Mouse (Mus musculus) forebrain, embryonic 13.5 days (tissue): ENCODE measurements around the gene Nxph4. TPM values are rescaled to one million over a fixed set of nuclear protein-coding genes. Genes with fewer than 3 reads are reported as not detected.
A peak's percentile ranks its signal among the peaks of the same experiment; 100 is the strongest.

Experiments used
- ATAC-seq: fragments of 200-750 bp; cut with Nextera tagmentation; 2 replicates; pipeline ENCODE4 v1.8.0; 2017
- H3K27ac ChIP-seq: fragments of 300-500 bp; sonication (generic); 2 replicates; pipeline ENCODE4 v1.5.1; 2015; ENCODE audit warnings: inconsistent platforms, mild to moderate bottlenecking, moderate library complexity
- H3K27me3 ChIP-seq: fragments of 300-500 bp; sonication (generic); 2 replicates; pipeline ENCODE4 v1.6.1; 2015; ENCODE audit warnings: mild to moderate bottlenecking, inconsistent platforms
- H3K36me3 ChIP-seq: fragments of 300-500 bp; sonication (generic); 2 replicates; pipeline ENCODE4 v1.6.1; 2015; ENCODE audit warnings: mild to moderate bottlenecking, inconsistent platforms; ENCODE audit not compliant: poor library complexity, severe bottlenecking
- H3K4me1 ChIP-seq: fragments of 300-500 bp; sonication (generic); 2 replicates; pipeline ENCODE4 v1.6.1; 2015; ENCODE audit warnings: inconsistent platforms
- H3K4me2 ChIP-seq: fragments of 300-500 bp; sonication (generic); 2 replicates; pipeline ENCODE4 v1.6.1; 2015; ENCODE audit warnings: inconsistent platforms, mild to moderate bottlenecking, moderate library complexity
- H3K4me3 ChIP-seq: fragments of 300-500 bp; sonication (generic); 2 replicates; pipeline ENCODE4 v1.5.1; 2015; ENCODE audit warnings: mild to moderate bottlenecking, inconsistent platforms
- H3K9ac ChIP-seq: fragments of 300-500 bp; sonication (generic); 2 replicates; pipeline ENCODE4 v1.6.1; 2015; ENCODE audit warnings: mild to moderate bottlenecking, inconsistent platforms
- H3K9me3 ChIP-seq: fragments of 300-500 bp; sonication (generic); replicated peaks from 2 replicates; pipeline ENCODE4 v1.6.1; 2016; ENCODE audit warnings: inconsistent platforms
- WGBS: fragments of 180-500 bp; shearing (Covaris S2); methylation state at CpG from one replicate; pipeline ENCODE4 v1.1.7; 2015; 5-methylcytosine and 5-hydroxymethylcytosine counted together
- polyA plus RNA-seq: library from polyadenylated mRNA; unstranded; fragments of >200 nt; fragmentation: Nextera tagmentation; extraction: Ambion mirVana; gene quantifications from 2 replicates; pipeline ENCODE4 v1.2.1, GENCODE M21; 2015

Nxph4 gene
- polyA plus RNA-seq, 1 experiment from 2014 or later = 36.8 TPM

DNA sequence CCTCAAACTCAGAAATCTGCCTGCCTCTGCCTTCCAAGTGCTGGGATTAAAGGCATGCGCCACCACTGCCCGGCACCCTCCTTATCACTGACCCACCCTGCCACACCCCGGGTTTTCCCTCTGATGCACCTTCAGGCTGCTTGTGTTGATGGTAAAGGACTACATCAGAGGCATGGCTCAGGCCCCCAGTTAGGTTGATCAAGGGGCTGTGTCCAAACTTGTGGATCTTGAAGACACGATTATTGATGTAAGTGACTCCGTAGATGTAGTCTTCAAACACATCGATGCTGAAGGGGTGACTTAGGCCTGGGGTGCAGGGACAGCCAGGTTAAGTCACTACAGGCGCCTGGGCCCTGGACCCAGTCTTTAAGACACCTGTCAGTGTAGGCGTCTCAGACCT lies 7.2 kb upstream of the Nxph4 start:
- peaks cover 84% of the 10 kb centered on the region for H3K36me3 ChIP-seq
- ATAC-seq = no peak
- no peak overlapping the region for H3K4me3 ChIP-seq
- H3K9me3 ChIP-seq = no peaks in the 10 kb centered on the region
- H3K9ac ChIP-seq = no peak overlapping the region
- 96% methylated on average over 8 of the region's 8 CpGs for WGBS
- H3K4me2 ChIP-seq = no peak overlapping the region
- H3K27ac ChIP-seq = no peak overlapping the region
- peaks cover under 1% of the 10 kb centered on the region; the same call in 1 of the 2 replicates for H3K27me3 ChIP-seq
- peaks cover 19% of the 10 kb centered on the region for H3K4me1 ChIP-seq

GRCm38 (mm10) chr10:127537854-127538583 lies 3.7 kb upstream of the Nxph4 start:
- peaks cover 51% of the 10 kb centered on the region for H3K4me1 ChIP-seq
- 20% methylated on average over 7 of the region's 7 CpGs for WGBS
- no peak overlapping the region for H3K4me2 ChIP-seq
- peak; percentile 44 for ATAC-seq
- no peak overlapping the region for H3K4me3 ChIP-seq
- no peaks in the 10 kb centered on the region for H3K9me3 ChIP-seq
- H3K27me3 ChIP-seq = peaks cover 35% of the 10 kb centered on the region
- H3K27ac ChIP-seq = peak overlapping the region; percentile 38
- H3K36me3 ChIP-seq = peaks cover 49% of the 10 kb centered on the region
- no peak overlapping the region for H3K9ac ChIP-seq

GRCm38 (mm10) chr10:127536586-127537314 lies 2.4 kb upstream of the Nxph4 start:
- H3K27me3 ChIP-seq = peaks cover 48% of the 10 kb centered on the region
- WGBS = 13% methylated on average over 8 of the region's 8 CpGs
- peak overlapping the region; percentile 32 for H3K4me2 ChIP-seq
- H3K27ac ChIP-seq = peak overlapping the region; percentile 37; the same call in 1 of the 2 replicates
- peak; percentile 53 for ATAC-seq
- no peak overlapping the region for H3K9ac ChIP-seq
- no peaks in the 10 kb centered on the region for H3K9me3 ChIP-seq
- H3K36me3 ChIP-seq = peaks cover 36% of the 10 kb centered on the region
- peaks cover 54% of the 10 kb centered on the region for H3K4me1 ChIP-seq
- no peak overlapping the region for H3K4me3 ChIP-seq

GRCm38 (mm10) chr10:127534929-127535384 lies 598 bp upstream of the Nxph4 start:
- Histone ChIP-seq H3K4me3 (peak overlapping the region; percentile 52), H3K4me2 (peak overlapping the region; percentile 83), H3K27me3 (peaks cover 66% of the 10 kb centered on the region), H3K27ac (peak overlapping the region; percentile 61), H3K4me1 (peaks cover 71% of the 10 kb centered on the region), H3K9ac (peak overlapping the region; percentile 56), H3K9me3 (no peaks in the 10 kb centered on the region), H3K36me3 (peaks cover 18% of the 10 kb centered on the region)
- no peak for ATAC-seq
- under 1% methylated on average over 28 of the region's 30 CpGs for WGBS

GRCm38 (mm10) chr10:127531548-127531947 lies 2.8 kb downstream of the Nxph4 start:
- H3K4me2 ChIP-seq = peak overlapping the region; percentile 83
- WGBS = 0% methylated on average over 4 of the region's 4 CpGs
- H3K4me3 ChIP-seq = peak overlapping the region; percentile 28
- peaks cover 94% of the 10 kb centered on the region for H3K4me1 ChIP-seq
- H3K36me3 ChIP-seq = no peaks in the 10 kb centered on the region
- no peaks in the 10 kb centered on the region for H3K9me3 ChIP-seq
- no peak for ATAC-seq
- peaks cover 100% of the 10 kb centered on the region for H3K27me3 ChIP-seq
- peak overlapping the region; percentile 34; the same call in 1 of the 2 replicates for H3K9ac ChIP-seq
- H3K27ac ChIP-seq = peak overlapping the region; percentile 66; the same call in 1 of the 2 replicates

DNA sequence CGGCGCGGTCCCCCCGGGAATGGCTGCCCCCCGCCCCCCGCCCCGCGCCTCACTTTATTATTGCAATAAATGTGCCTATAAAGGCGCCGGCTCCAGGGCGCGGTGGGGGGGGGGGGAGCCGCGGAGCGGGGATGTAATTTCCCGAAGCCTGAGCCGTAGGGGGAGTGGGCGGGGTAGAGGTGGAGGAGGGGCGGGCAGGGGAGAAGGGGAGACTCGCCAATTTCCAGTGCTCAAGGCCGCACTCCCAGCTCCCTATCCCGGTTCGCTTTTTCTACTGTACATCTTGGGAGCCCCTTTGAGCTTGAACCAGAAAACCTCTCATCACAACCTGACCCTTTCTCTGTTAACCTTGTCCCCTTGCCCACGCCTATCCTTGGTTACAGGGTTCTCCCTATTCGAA lies 3.4 kb downstream of the Nxph4 start:
- peak overlapping the region; percentile 83 for H3K4me2 ChIP-seq
- peaks cover 100% of the 10 kb centered on the region for H3K27me3 ChIP-seq
- peak overlapping the region; percentile 41 for H3K9ac ChIP-seq
- H3K9me3 ChIP-seq = no peaks in the 10 kb centered on the region
- WGBS = 3% methylated on average over 20 of the region's 25 CpGs
- ATAC-seq = no peak
- peak overlapping the region; percentile 28 for H3K4me3 ChIP-seq
- H3K4me1 ChIP-seq = peaks cover 94% of the 10 kb centered on the region
- H3K27ac ChIP-seq = peak overlapping the region; percentile 66; the same call in 1 of the 2 replicates
- no peaks in the 10 kb centered on the region for H3K36me3 ChIP-seq

DNA sequence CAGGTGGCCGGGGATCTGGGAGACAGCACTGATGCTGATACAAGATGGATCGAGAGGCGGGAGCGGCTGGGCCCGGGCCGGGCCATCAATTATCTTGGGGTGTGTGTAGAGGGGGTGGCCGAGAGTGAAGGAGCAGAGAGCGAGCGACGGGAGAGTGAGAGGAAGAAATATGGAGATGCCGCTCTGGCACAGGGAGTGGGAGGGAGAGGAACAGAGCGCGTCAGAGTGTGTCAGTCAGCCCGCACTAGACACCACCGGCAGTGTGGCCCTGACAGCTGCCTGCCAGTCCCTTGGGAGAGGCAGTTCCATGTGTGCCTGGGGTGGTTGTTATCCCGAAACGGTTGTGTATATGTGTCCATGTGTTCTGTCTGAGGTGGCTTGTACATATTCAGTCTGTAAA lies 6.9 kb downstream of the Nxph4 start:
- ATAC-seq = peak; percentile 25
- H3K36me3 ChIP-seq = no peaks in the 10 kb centered on the region
- H3K9me3 ChIP-seq = no peaks in the 10 kb centered on the region
- H3K4me1 ChIP-seq = peaks cover 81% of the 10 kb centered on the region
- H3K9ac ChIP-seq = peak overlapping the region; percentile 16; the same call in 1 of the 2 replicates
- H3K27me3 ChIP-seq = peaks cover 89% of the 10 kb centered on the region
- H3K4me3 ChIP-seq = no peak overlapping the region; the same call in 1 of the 2 replicates
- peak overlapping the region; percentile 83 for H3K4me2 ChIP-seq
- WGBS = 4% methylated on average over 16 of the region's 17 CpGs
- peak overlapping the region; percentile 70 for H3K27ac ChIP-seq

GRCm38 (mm10) chr10:127526681-127527080 lies 7.7 kb downstream of the Nxph4 start:
- H3K4me1 ChIP-seq = peaks cover 78% of the 10 kb centered on the region
- H3K27ac ChIP-seq = no peak overlapping the region
- H3K4me3 ChIP-seq = peak overlapping the region; percentile 20

GRCm38 (mm10) chr10:127526048-127526447 lies 8.3 kb downstream of the Nxph4 start:
- Histone ChIP-seq H3K4me1 (peaks cover 78% of the 10 kb centered on the region), H3K9me3 (no peaks in the 10 kb centered on the region), H3K9ac (peak overlapping the region; percentile 43), H3K4me2 (peak overlapping the region; percentile 83), H3K27me3 (peaks cover 75% of the 10 kb centered on the region), H3K27ac (no peak overlapping the region), H3K4me3 (peak overlapping the region; percentile 20), H3K36me3 (no peaks in the 10 kb centered on the region)
- no peak for ATAC-seq
- WGBS = 1% methylated on average over 26 of the region's 26 CpGs

More at GRCm38 (mm10) chr10:127526681-127527080, 7.7 kb downstream of the Nxph4 start:
- Histone ChIP-seq H3K4me2 (peak overlapping the region; percentile 83), H3K36me3 (no peaks in the 10 kb centered on the region), H3K9ac (peak overlapping the region; percentile 43), H3K27me3 (peaks cover 81% of the 10 kb centered on the region), H3K9me3 (no peaks in the 10 kb centered on the region)
- 1% methylated on average over 25 of the region's 26 CpGs for WGBS
- ATAC-seq = no peak

GRCm38 (mm10) chr10:127524646-127525255 lies 9.6 kb downstream of the Nxph4 start:
- under 1% methylated on average over 23 of the region's 23 CpGs for WGBS
- Histone ChIP-seq H3K27me3 (peaks cover 64% of the 10 kb centered on the region), H3K27ac (peak overlapping the region; percentile 3), H3K4me1 (peaks cover 72% of the 10 kb centered on the region), H3K4me3 (peak overlapping the region; percentile 14; the same call in 1 of the 2 replicates), H3K36me3 (peaks cover 10% of the 10 kb centered on the region), H3K4me2 (peak overlapping the region; percentile 83), H3K9ac (peak overlapping the region; percentile 40; the same call in 1 of the 2 replicates), H3K9me3 (no peaks in the 10 kb centered on the region)
- ATAC-seq = no peak; the same call in 1 of the 2 replicates

GRCm38 (mm10) chr10:127522088-127522581 lies 12.2 kb downstream of the Nxph4 start, which contains the start of gene Shmt2:
Shmt2 (minus strand) TSS chr10:127522444.
- Histone ChIP-seq H3K27ac (no peak within 1 kb of the TSS), H3K4me2 (peak within 1 kb of the TSS; percentile 87), H3K27me3 (peaks cover 49% of the 10 kb centered on the region), H3K9ac (peak within 1 kb of the TSS; percentile 67), H3K4me3 (peak within 1 kb of the TSS; percentile 54), H3K36me3 (peaks cover 35% of the 10 kb centered on the region), H3K9me3 (no peaks in the 10 kb centered on the region), H3K4me1 (peaks cover 48% of the 10 kb centered on the region)
- 0% methylated on average over 21 of the region's 21 CpGs for WGBS
- ATAC-seq = peak; percentile 80
